Mouse (Mus musculus) ES-Bruce4 (cell line): Measurements from ENCODE around the gene Slc5a1. TPM values are rescaled to one million over a fixed set of nuclear protein-coding genes. Genes with fewer than 3 reads are reported as not detected.

Experiments used
- H3K27ac ChIP-seq: 2 replicates; pipeline ENCODE4 v1.5.1; 2012; ENCODE audit warnings: low read length, inconsistent platforms; ENCODE audit not compliant: insufficient read depth
- H3K27me3 ChIP-seq: 2 replicates; pipeline ENCODE4 v1.6.1; 2012; ENCODE audit warnings: mild to moderate bottlenecking, low read length, inconsistent platforms; ENCODE audit not compliant: control insufficient read depth, poor library complexity, insufficient read depth, severe bottlenecking
- H3K36me3 ChIP-seq: 2 replicates; pipeline ENCODE4 v1.6.1; 2012; ENCODE audit warnings: inconsistent platforms, mild to moderate bottlenecking, low read length, moderate library complexity; ENCODE audit not compliant: control insufficient read depth, poor library complexity, insufficient read depth, severe bottlenecking
- H3K4me1 ChIP-seq: one replicate; pipeline ENCODE4 v1.8.1; 2011; ENCODE audit warnings: low read length; ENCODE audit not compliant: control insufficient read depth, insufficient read depth
- H3K4me3 ChIP-seq: 2 replicates; pipeline ENCODE4 v1.5.1; 2011; ENCODE audit warnings: low read depth, mild to moderate bottlenecking, low read length
- H3K9ac ChIP-seq: 2 replicates; pipeline ENCODE4 v1.6.1; 2012; ENCODE audit warnings: low read depth, mild to moderate bottlenecking, inconsistent platforms; ENCODE audit not compliant: poor library complexity, severe bottlenecking
- H3K9me3 ChIP-seq: replicated peaks from 2 replicates; pipeline ENCODE4 v1.6.1; 2012; ENCODE audit warnings: mild to moderate bottlenecking, low read length, inconsistent platforms; ENCODE audit not compliant: control insufficient read depth, poor library complexity, insufficient read depth, severe bottlenecking
- CTCF ChIP-seq: IDR thresholded peaks from one replicate; pipeline ENCODE4 v1.8.1; 2011; ENCODE audit warnings: low read depth, low read length
- EP300 ChIP-seq: IDR thresholded peaks from 2 replicates; pipeline ENCODE4 v1.6.1; 2011; ENCODE audit warnings: low read depth, low read length; ENCODE audit not compliant: insufficient read depth
- POLR2A ChIP-seq: IDR thresholded peaks from one replicate; pipeline ENCODE4 v1.8.1; 2011; ENCODE audit warnings: low read length; ENCODE audit not compliant: insufficient read depth
- polyA plus RNA-seq: library from polyadenylated mRNA; stranded (reverse); fragments of >200 nt; gene quantifications from 2 replicates; pipeline ENCODE4 v1.2.4, GENCODE M21; 2011; ENCODE audit warnings: low read depth; ENCODE audit not compliant: missing spikeins, insufficient read depth, insufficient read length

Slc5a1 gene
- polyA plus RNA-seq, 1 experiment: 0.78 TPM

DNA sequence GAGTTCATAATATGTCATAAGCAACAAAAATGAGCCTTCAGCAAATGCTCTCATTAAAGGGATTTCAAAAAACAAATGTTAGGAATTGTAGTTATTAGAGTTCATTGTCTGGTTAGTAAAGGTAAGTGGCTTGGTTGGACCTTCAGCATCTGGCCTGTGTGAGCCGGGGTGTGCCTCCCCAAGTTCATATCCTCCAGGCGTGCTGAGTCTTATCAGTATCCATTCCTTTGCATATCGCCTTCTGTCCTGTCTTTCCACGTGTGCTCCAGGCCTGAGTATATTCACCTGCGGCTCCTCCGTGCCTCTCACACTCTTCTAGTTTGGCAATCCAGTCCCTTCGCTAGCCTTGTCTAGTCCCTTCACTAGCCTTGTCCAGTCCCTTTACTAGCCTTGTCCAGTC lies 102.3 kb downstream of the Slc5a1 start:
- Histone ChIP-seq H3K27me3 (no peaks in the 10 kb centered on the region), H3K9me3 (no peaks in the 10 kb centered on the region), H3K4me3 (no peak overlapping the region), H3K9ac (no peak overlapping the region), H3K36me3 (no peaks in the 10 kb centered on the region), H3K27ac (no peak overlapping the region), H3K4me1 (no peaks in the 10 kb centered on the region)
- TF ChIP-seq POLR2A: no peak
- no peak for TF ChIP-seq CTCF
- TF ChIP-seq EP300: no peak

DNA sequence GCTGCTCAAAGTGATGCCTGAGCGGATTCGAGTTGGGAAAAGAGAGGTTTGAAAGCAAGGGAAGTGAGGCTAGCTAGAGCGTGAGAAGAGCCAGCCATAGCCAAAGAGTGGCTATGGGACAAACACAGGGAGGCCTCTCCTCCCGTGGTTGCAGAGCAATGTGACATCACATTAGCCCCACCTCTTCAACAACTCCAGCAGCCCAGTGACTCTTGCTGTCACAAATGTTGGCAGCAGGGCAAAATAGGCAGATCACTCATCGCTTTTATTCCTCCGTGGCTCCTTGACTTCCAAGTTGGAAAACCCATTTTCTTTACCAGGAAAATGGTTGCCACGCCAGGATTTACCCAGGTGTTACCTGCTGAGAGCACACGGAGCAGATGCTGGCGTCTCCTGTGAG lies 103.1 kb downstream of the Slc5a1 start:
- no peak for TF ChIP-seq EP300
- no peak for TF ChIP-seq CTCF
- no peak for TF ChIP-seq POLR2A
- H3K9me3 ChIP-seq: no peaks in the 10 kb centered on the region

DNA sequence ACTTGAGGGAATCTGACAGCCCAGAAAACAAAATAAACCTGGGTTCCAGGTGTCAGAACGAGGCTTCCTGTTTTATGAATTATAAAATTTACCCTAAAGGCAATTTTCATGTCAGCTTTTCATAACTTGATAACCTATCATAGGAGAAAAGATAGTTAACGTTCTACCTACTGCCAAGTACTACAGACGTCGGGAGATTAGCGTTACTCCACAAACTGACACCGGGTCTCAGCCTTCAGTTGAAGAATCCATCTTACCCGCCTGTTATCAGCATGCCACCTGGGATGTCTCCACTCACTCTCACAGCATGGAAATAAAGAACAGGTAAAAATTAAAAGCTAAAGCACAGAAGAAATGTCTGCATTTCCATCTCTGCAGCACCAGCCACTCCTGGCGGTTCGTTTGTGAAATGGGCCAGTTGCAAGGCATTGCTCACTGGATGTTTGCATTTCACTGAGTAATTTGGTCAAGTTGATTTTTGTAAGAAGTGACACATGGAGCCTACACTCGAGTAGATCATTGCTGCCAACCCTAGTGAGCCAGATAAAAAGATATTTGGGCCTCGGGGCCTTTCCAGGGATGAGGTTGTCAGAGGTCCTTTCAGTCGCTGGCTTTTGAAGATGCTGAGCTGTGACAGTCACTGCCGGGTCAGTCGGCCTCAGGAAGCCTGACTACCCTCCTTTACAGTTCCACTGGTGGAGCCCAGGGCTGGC lies 104.7 kb downstream of the Slc5a1 start:
- no peak overlapping the region for H3K4me3 ChIP-seq
- no peak overlapping the region for H3K27ac ChIP-seq
- no peaks in the 10 kb centered on the region for H3K4me1 ChIP-seq
- H3K9me3 ChIP-seq: no peaks in the 10 kb centered on the region
- H3K27me3 ChIP-seq: no peaks in the 10 kb centered on the region
- TF ChIP-seq POLR2A (no peak), EP300 (no peak), CTCF (no peak)
- H3K9ac ChIP-seq: no peak overlapping the region
- H3K36me3 ChIP-seq: no peaks in the 10 kb centered on the region

More for the DNA sequence above, 103.1 kb downstream of the Slc5a1 start:
- Histone ChIP-seq H3K36me3 (no peaks in the 10 kb centered on the region), H3K27me3 (no peaks in the 10 kb centered on the region), H3K9ac (no peak overlapping the region), H3K4me3 (no peak overlapping the region), H3K4me1 (no peaks in the 10 kb centered on the region), H3K27ac (no peak overlapping the region)

- TF ChIP-seq EP300 (no peak), CTCF (no peak), POLR2A (no peak)
- H3K4me1 ChIP-seq: no peaks in the 10 kb centered on the region
- H3K9ac ChIP-seq: no peak overlapping the region
- H3K4me3 ChIP-seq: no peak overlapping the region
- no peaks in the 10 kb centered on the region for H3K27me3 ChIP-seq
- H3K27ac ChIP-seq: no peak overlapping the region
- no peaks in the 10 kb centered on the region for H3K9me3 ChIP-seq
- H3K36me3 ChIP-seq: no peaks in the 10 kb centered on the region
Observed at GRCm38 (mm10) chr5:33210515-33210914, 106.5 kb downstream of the Slc5a1 start.

DNA sequence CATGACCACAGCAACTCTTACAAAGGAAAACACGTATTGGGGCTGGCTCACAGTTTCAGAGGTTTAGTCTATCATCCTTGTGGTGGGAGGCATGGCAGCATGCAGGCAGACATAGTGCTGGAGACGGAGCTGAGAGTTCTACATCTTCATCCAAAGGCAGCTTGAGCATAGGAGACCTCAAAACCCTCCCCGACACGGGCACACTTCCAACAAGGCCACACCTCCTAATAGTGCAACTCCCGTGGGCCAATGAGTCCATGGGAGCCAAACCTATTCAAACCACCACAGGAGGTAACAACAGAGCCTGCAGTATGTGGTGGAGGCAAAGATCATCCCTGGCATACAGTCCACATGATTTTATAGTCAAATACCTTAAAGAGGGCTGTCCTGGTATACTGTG lies 107.2 kb downstream of the Slc5a1 start:
- no peaks in the 10 kb centered on the region for H3K4me1 ChIP-seq
- no peaks in the 10 kb centered on the region for H3K27me3 ChIP-seq
- H3K27ac ChIP-seq: no peak overlapping the region
- no peak for TF ChIP-seq EP300
- no peak for TF ChIP-seq CTCF
- TF ChIP-seq POLR2A: no peak
- no peaks in the 10 kb centered on the region for H3K36me3 ChIP-seq
- H3K9me3 ChIP-seq: no peaks in the 10 kb centered on the region
- no peak overlapping the region for H3K4me3 ChIP-seq
- no peak overlapping the region for H3K9ac ChIP-seq

Other genes with a start within 250 kb of the Slc5a1 start
- 57.1 and 58.6 TPM in 2 replicates for gene Prr14l, start 250.0 kb upstream of the Slc5a1 start, polyA plus RNA-seq
- gene Depdc5, start 240.5 kb upstream of the Slc5a1 start, polyA plus RNA-seq: 46.6 and 60.5 TPM in 2 replicates
- 309 and 334 TPM in 2 replicates for gene Ywhah, start 85.4 kb upstream of the Slc5a1 start, polyA plus RNA-seq
- gene Spon2, start 114.2 kb downstream of the Slc5a1 start, polyA plus RNA-seq: 0.59 and 0.87 TPM in 2 replicates
- 61.0 and 68.5 TPM in 2 replicates for gene Ctbp1, start 170.8 kb downstream of the Slc5a1 start, polyA plus RNA-seq
- 90.5 and 96.8 TPM in 2 replicates for gene Maea, start 231.3 kb downstream of the Slc5a1 start, polyA plus RNA-seq